Mouse (Mus musculus) embryonic facial prominence, embryonic 11.5 days (tissue): ENCODE results near the gene Hoxb2. TPM values are rescaled to one million over a fixed set of nuclear protein-coding genes. Genes with fewer than 3 reads are reported as not detected.

Experiments
- ATAC-seq: fragments of 200-750 bp; cut with Nextera tagmentation; replicated peaks from 2 replicates; pipeline ENCODE4 v1.8.0; 2017; ENCODE audit warnings: low read depth; ENCODE audit not compliant: insufficient number of reproducible peaks, low FRiP score, low TSS enrichment
- DNase-seq: peaks from one replicate; pipeline ENCODE4 v3.0.0-alpha.2; 2015; ENCODE audit warnings: low spot score
- H3K27ac ChIP-seq: fragments of 300-500 bp; sonication (generic); replicated peaks from 2 replicates; pipeline ENCODE4 v1.5.1; 2014; ENCODE audit warnings: mild to moderate bottlenecking, low read depth, low read length, control low read depth
- H3K27me3 ChIP-seq: fragments of 300-500 bp; sonication (generic); 2 replicates; pipeline ENCODE4 v1.6.1; 2014; ENCODE audit warnings: mild to moderate bottlenecking, low read length, moderate library complexity, mixed read lengths; ENCODE audit not compliant: control insufficient read depth, insufficient read depth
- H3K36me3 ChIP-seq: fragments of 300-500 bp; sonication (generic); replicated peaks from 2 replicates; pipeline ENCODE4 v1.6.1; 2014; ENCODE audit warnings: low read depth, mild to moderate bottlenecking, low read length, moderate library complexity, mixed read lengths; ENCODE audit not compliant: control insufficient read depth, insufficient read depth
- H3K4me1 ChIP-seq: fragments of 300-500 bp; sonication (generic); 2 replicates; pipeline ENCODE4 v1.6.1; 2014; ENCODE audit warnings: low read length, mixed read lengths; ENCODE audit not compliant: control insufficient read depth, insufficient read depth
- H3K4me2 ChIP-seq: fragments of 300-500 bp; sonication (generic); 2 replicates; pipeline ENCODE4 v1.6.1; 2014; ENCODE audit warnings: low read depth, mild to moderate bottlenecking, control low read depth, low read length, moderate library complexity
- H3K4me3 ChIP-seq: fragments of 300-500 bp; sonication (generic); 2 replicates; pipeline ENCODE4 v1.5.1; 2014; ENCODE audit warnings: low read depth, low read length, control low read depth
- H3K9ac ChIP-seq: fragments of 300-500 bp; sonication (generic); replicated peaks from 2 replicates; pipeline ENCODE4 v1.6.1; 2014; ENCODE audit warnings: mild to moderate bottlenecking, control low read depth, low read length
- H3K9me3 ChIP-seq: fragments of 300-500 bp; sonication (generic); replicated peaks from 2 replicates; pipeline ENCODE4 v1.6.1; 2016; ENCODE audit warnings: mild to moderate bottlenecking, low read length, inconsistent platforms, mixed read lengths; ENCODE audit not compliant: control insufficient read depth
- WGBS: fragments of 180-500 bp; shearing (Covaris S2); extraction: QIAGEN DNeasy Blood & Tissue Kit; methylation state at CpG from one replicate; pipeline ENCODE4 v1.1.7; 2014; 5-methylcytosine and 5-hydroxymethylcytosine counted together
- microRNA counts: library from miRNA; unstranded; fragments of <30 nt; microRNA quantifications from one replicate; lab custom pipeline; 2016
- microRNA-seq: library from miRNA; unstranded; fragments of <30 nt; microRNA quantifications from one replicate; pipeline ENCODE4, GENCODE M21; 2016; ENCODE audit warnings: borderline number of aligned reads
- polyA plus RNA-seq: library from polyadenylated mRNA; unstranded; fragments of >200 nt; fragmentation: Nextera tagmentation; extraction: Ambion mirVana; gene quantifications from 2 replicates; pipeline ENCODE4 v1.2.1, GENCODE M21; 2014

Gene Hoxb2
- polyA plus RNA-seq, 1 experiment from 2014 or later = 6.3 TPM

- DNase-seq (no peak), ATAC-seq (no peak)
- WGBS = 88% methylated on average over 2 of the region's 2 CpGs
- H3K27ac ChIP-seq = no peak overlapping the region
- H3K9ac ChIP-seq = no peak overlapping the region
- H3K36me3 ChIP-seq = no peaks in the 10 kb centered on the region; the same call in 1 of the 2 replicates
- H3K4me3 ChIP-seq = no peak overlapping the region
- H3K4me1 ChIP-seq = no peaks in the 10 kb centered on the region
- H3K4me2 ChIP-seq = no peak overlapping the region
- no peaks in the 10 kb centered on the region for H3K9me3 ChIP-seq
- H3K27me3 ChIP-seq = no peaks in the 10 kb centered on the region
Observed at GRCm38 (mm10) chr11:96387635-96388034, 37.3 kb downstream of the Hoxb2 start.

GRCm38 (mm10) chr11:96396772-96397626 lies 46.7 kb downstream of the Hoxb2 start:
- ATAC-seq (no peak), DNase-seq (peak; percentile 47)
- Histone ChIP-seq H3K9ac (no peak overlapping the region), H3K4me3 (no peak overlapping the region), H3K4me1 (no peaks in the 10 kb centered on the region; the same call in 1 of the 2 replicates), H3K9me3 (no peaks in the 10 kb centered on the region), H3K27me3 (no peaks in the 10 kb centered on the region), H3K27ac (no peak overlapping the region), H3K36me3 (no peaks in the 10 kb centered on the region), H3K4me2 (no peak overlapping the region)
- 10% methylated on average over 15 of the region's 15 CpGs for WGBS

- H3K9ac ChIP-seq = no peak overlapping the region
- ATAC-seq (no peak), DNase-seq (no peak)
- no peaks in the 10 kb centered on the region for H3K9me3 ChIP-seq
- H3K4me3 ChIP-seq = no peak overlapping the region
- WGBS = 35% methylated on average over 7 of the region's 7 CpGs
- no peaks in the 10 kb centered on the region for H3K27me3 ChIP-seq
- no peak overlapping the region for H3K4me2 ChIP-seq
- H3K36me3 ChIP-seq = no peaks in the 10 kb centered on the region
- no peak overlapping the region for H3K27ac ChIP-seq
- no peaks in the 10 kb centered on the region; the same call in 1 of the 2 replicates for H3K4me1 ChIP-seq
Observed at GRCm38 (mm10) chr11:96397806-96398335, 47.5 kb downstream of the Hoxb2 start.

GRCm38 (mm10) chr11:96399923-96400322 lies 49.6 kb downstream of the Hoxb2 start:
- no peak overlapping the region for H3K4me2 ChIP-seq
- no peaks in the 10 kb centered on the region for H3K27me3 ChIP-seq
- H3K4me1 ChIP-seq = no peaks in the 10 kb centered on the region; the same call in 1 of the 2 replicates
- no peak overlapping the region for H3K27ac ChIP-seq
- ATAC-seq (no peak), DNase-seq (no peak)
- H3K36me3 ChIP-seq = no peaks in the 10 kb centered on the region
- WGBS = 19% methylated on average over 8 of the region's 8 CpGs
- H3K4me3 ChIP-seq = no peak overlapping the region
- no peak overlapping the region for H3K9ac ChIP-seq
- no peaks in the 10 kb centered on the region for H3K9me3 ChIP-seq

MicroRNAs encoded within 50 kb of the gene (microRNA counts, 519-probe panel; counts per million panel counts)
- 3,714 counts per million, percentile 55 among the panel's probes with 10 or more counts for microRNA mmu-miR-10a (lab: Ali Mortazavi, UCI)

Small RNA genes within 50 kb of the gene (microRNA-seq; reads per million reads assigned to microRNA genes)
- 1,861 reads per million, percentile 77 among the genes with 10 or more reads in this experiment for gene Mir10a

Other genes starting within 250 kb of the Hoxb2 start
- gene Calcoco2, start 238.6 kb upstream of the Hoxb2 start, polyA plus RNA-seq = not detected in 2 replicates
- gene Ttll6, start 216.7 kb upstream of the Hoxb2 start, polyA plus RNA-seq = not detected in 2 replicates
- gene Hoxb13, start 156.2 kb upstream of the Hoxb2 start, polyA plus RNA-seq = not detected in 2 replicates
- gene Hoxb9, start 79.1 kb upstream of the Hoxb2 start, polyA plus RNA-seq = 0.38 and 0.63 TPM in 2 replicates
- gene Hoxb8, start 68.6 kb upstream of the Hoxb2 start, polyA plus RNA-seq = 0.40 and 0.63 TPM in 2 replicates
- gene Hoxb7, start 63.9 kb upstream of the Hoxb2 start, polyA plus RNA-seq = 0.15 and 0.54 TPM in 2 replicates
- gene Hoxb6, start 58.0 kb upstream of the Hoxb2 start, polyA plus RNA-seq = 0.73 and 1.2 TPM in 2 replicates
- 0.67 and 2.0 TPM in 2 replicates for gene Hoxb5, start 47.2 kb upstream of the Hoxb2 start, polyA plus RNA-seq
- gene Hoxb4, start 32.3 kb upstream of the Hoxb2 start, polyA plus RNA-seq = 0.18 and 0.24 TPM in 2 replicates
- gene Hoxb3, start 27.2 kb upstream of the Hoxb2 start, polyA plus RNA-seq = 0.65 and 0.79 TPM in 2 replicates
- gene Hoxb1, start 15.2 kb downstream of the Hoxb2 start, polyA plus RNA-seq = 0.26 and 0.97 TPM in 2 replicates
- 0.25 and 0.43 TPM in 2 replicates for gene Skap1, start 114.1 kb downstream of the Hoxb2 start, polyA plus RNA-seq